Mouse (Mus musculus): ENCODE measurements at regions not wholly inside any gene's neighbourhood (a gene's known extent, or its start where the extent isn't known, plus 50 kb on each side); places are given as distances from the start of the nearest gene placed in this dataset.
A peak's percentile ranks its signal among the peaks of the same experiment; 100 is the strongest.
"Not testable (repeated sequence)": the region's sequence is repeated elsewhere in the genome, so short reads cannot be mapped to it uniquely, and the experiment has no call there.

- peak; percentile 56 for DNase-seq (ENCODE audit: low spot score)
- peak; percentile 42; the same call in 1 of the 2 replicates for ATAC-seq
- WGBS: 31% methylated on average over 1 of the region's 1 CpGs
Measured at GRCm38 (mm10) chr14:16074089-16074488, 175.0 kb upstream of the Ngly1 start.

GRCm38 (mm10) chr14:16079096-16079495 is 170.0 kb upstream of the Ngly1 start:
- no peak for DNase-seq (ENCODE audit: low spot score)
- WGBS: no CpG with 5 or more reads among the region's 1 CpGs
- Histone ChIP-seq H3K4me2 (ENCODE audit: low read length) (no peak overlapping the region), H3K27ac (ENCODE audit: low read depth, low read length) (no peak overlapping the region), H3K9me3 (replicated peaks; ENCODE audit: control insufficient read depth, low read length) (no peaks in the 10 kb centered on the region), H3K9ac (ENCODE audit: low read length) (no peak overlapping the region), H3K36me3 (ENCODE audit: control insufficient read depth, insufficient read depth, low read length) (no peaks in the 10 kb centered on the region), H3K4me1 (ENCODE audit: control insufficient read depth, insufficient read depth, low read length) (no peaks in the 10 kb centered on the region), H3K4me3 (ENCODE audit: low read depth, low read length) (no peak overlapping the region), H3K27me3 (replicated peaks; ENCODE audit: control insufficient read depth, insufficient read depth, low read length) (no peaks in the 10 kb centered on the region)
- ATAC-seq: no peak

More at GRCm38 (mm10) chr14:16074089-16074488, 175.0 kb upstream of the Ngly1 start:
- no peak overlapping the region for H3K4me2 ChIP-seq (ENCODE audit: low read length)
- H3K27ac ChIP-seq (ENCODE audit: low read depth, low read length): no peak overlapping the region
- no peaks in the 10 kb centered on the region for H3K27me3 ChIP-seq (replicated peaks; ENCODE audit: control insufficient read depth, insufficient read depth, low read length)
- no peak overlapping the region for H3K9ac ChIP-seq (ENCODE audit: low read length)
- no peaks in the 10 kb centered on the region for H3K36me3 ChIP-seq (ENCODE audit: control insufficient read depth, insufficient read depth, low read length)
- no peaks in the 10 kb centered on the region for H3K4me1 ChIP-seq (ENCODE audit: control insufficient read depth, insufficient read depth, low read length)
- H3K4me3 ChIP-seq (ENCODE audit: low read depth, low read length): no peak overlapping the region
- H3K9me3 ChIP-seq (replicated peaks; ENCODE audit: control insufficient read depth, low read length): no peaks in the 10 kb centered on the region

- H3K4me3 ChIP-seq (ENCODE audit: low read depth, low read length); H3K4me1 ChIP-seq (ENCODE audit: control insufficient read depth, insufficient read depth, low read length); ATAC-seq; H3K36me3 ChIP-seq (ENCODE audit: control insufficient read depth, insufficient read depth, low read length); H3K4me2 ChIP-seq (ENCODE audit: low read length); H3K9me3 ChIP-seq (replicated peaks; ENCODE audit: control insufficient read depth, low read length); H3K27ac ChIP-seq (ENCODE audit: low read depth, low read length); DNase-seq (ENCODE audit: low spot score); H3K27me3 ChIP-seq (replicated peaks; ENCODE audit: control insufficient read depth, insufficient read depth, low read length); H3K9ac ChIP-seq (ENCODE audit: low read length): not testable (repeated sequence)
Measured at GRCm38 (mm10) chr14:16087231-16087630, 161.8 kb upstream of the Ngly1 start.

GRCm38 (mm10) chr14:16092391-16093132 is 156.5 kb upstream of the Ngly1 start:
- Histone ChIP-seq H3K27me3 (replicated peaks; ENCODE audit: control insufficient read depth, insufficient read depth, low read length) (no peaks in the 10 kb centered on the region), H3K4me3 (ENCODE audit: low read depth, low read length) (no peak overlapping the region), H3K4me2 (ENCODE audit: low read length) (no peak overlapping the region), H3K27ac (ENCODE audit: low read depth, low read length) (no peak overlapping the region), H3K4me1 (ENCODE audit: control insufficient read depth, insufficient read depth, low read length) (no peaks in the 10 kb centered on the region), H3K36me3 (ENCODE audit: control insufficient read depth, insufficient read depth, low read length) (no peaks in the 10 kb centered on the region), H3K9me3 (replicated peaks; ENCODE audit: control insufficient read depth, low read length) (no peaks in the 10 kb centered on the region), H3K9ac (ENCODE audit: low read length) (no peak overlapping the region)
- ATAC-seq: no peak
- 84% methylated on average over 4 of the region's 4 CpGs for WGBS
- no peak for DNase-seq (ENCODE audit: low spot score)

- no peak for DNase-seq (ENCODE audit: low spot score)
Measured at GRCm38 (mm10) chr14:16093133-16093505, 156.0 kb upstream of the Ngly1 start.

GRCm38 (mm10) chr14:16109414-16109813 is 139.7 kb upstream of the Ngly1 start:
- no peak overlapping the region for H3K4me2 ChIP-seq (ENCODE audit: low read length)
- H3K36me3 ChIP-seq (ENCODE audit: control insufficient read depth, insufficient read depth, low read length): no peaks in the 10 kb centered on the region
- no peak overlapping the region for H3K9ac ChIP-seq (ENCODE audit: low read length)
- DNase-seq (ENCODE audit: low spot score): no peak
- H3K27me3 ChIP-seq (replicated peaks; ENCODE audit: control insufficient read depth, insufficient read depth, low read length): no peaks in the 10 kb centered on the region
- no peak for ATAC-seq
- H3K9me3 ChIP-seq (replicated peaks; ENCODE audit: control insufficient read depth, low read length): no peaks in the 10 kb centered on the region
- H3K4me3 ChIP-seq (ENCODE audit: low read depth, low read length): no peak overlapping the region
- H3K4me1 ChIP-seq (ENCODE audit: control insufficient read depth, insufficient read depth, low read length): no peaks in the 10 kb centered on the region
- 96% methylated on average over 1 of the region's 1 CpGs for WGBS
- H3K27ac ChIP-seq (ENCODE audit: low read depth, low read length): no peak overlapping the region

More at GRCm38 (mm10) chr14:16093133-16093505, 156.0 kb upstream of the Ngly1 start:
- Histone ChIP-seq H3K36me3 (ENCODE audit: control insufficient read depth, insufficient read depth, low read length) (no peaks in the 10 kb centered on the region), H3K27ac (ENCODE audit: low read depth, low read length) (no peak overlapping the region), H3K4me2 (ENCODE audit: low read length) (no peak overlapping the region), H3K27me3 (replicated peaks; ENCODE audit: control insufficient read depth, insufficient read depth, low read length) (no peaks in the 10 kb centered on the region), H3K9ac (ENCODE audit: low read length) (no peak overlapping the region), H3K9me3 (replicated peaks; ENCODE audit: control insufficient read depth, low read length) (no peaks in the 10 kb centered on the region), H3K4me3 (ENCODE audit: low read depth, low read length) (no peak overlapping the region), H3K4me1 (ENCODE audit: control insufficient read depth, insufficient read depth, low read length) (no peaks in the 10 kb centered on the region)
- 88% methylated on average over 2 of the region's 2 CpGs for WGBS
- no peak for ATAC-seq

- no peaks in the 10 kb centered on the region for H3K4me1 ChIP-seq (ENCODE audit: control insufficient read depth, insufficient read depth, low read length)
- no peak overlapping the region for H3K4me2 ChIP-seq (ENCODE audit: low read length)
- H3K27ac ChIP-seq (ENCODE audit: low read depth, low read length): no peak overlapping the region
- 88% methylated on average over 3 of the region's 3 CpGs for WGBS
- no peaks in the 10 kb centered on the region for H3K36me3 ChIP-seq (ENCODE audit: control insufficient read depth, insufficient read depth, low read length)
- ATAC-seq: no peak
- DNase-seq (ENCODE audit: low spot score): no peak
- H3K4me3 ChIP-seq (ENCODE audit: low read depth, low read length): no peak overlapping the region
- no peak overlapping the region for H3K9ac ChIP-seq (ENCODE audit: low read length)
- no peaks in the 10 kb centered on the region for H3K27me3 ChIP-seq (replicated peaks; ENCODE audit: control insufficient read depth, insufficient read depth, low read length)
- H3K9me3 ChIP-seq (replicated peaks; ENCODE audit: control insufficient read depth, low read length): no peaks in the 10 kb centered on the region
Measured at GRCm38 (mm10) chr14:16132672-16133071, 116.4 kb upstream of the Ngly1 start.

- H3K27ac ChIP-seq (ENCODE audit: low read depth, low read length): no peak overlapping the region
- WGBS: 74% methylated on average over 3 of the region's 3 CpGs
- ATAC-seq (no peak), DNase-seq (ENCODE audit: low spot score) (no peak)
- H3K4me2 ChIP-seq (ENCODE audit: low read length): no peak overlapping the region
- no peaks in the 10 kb centered on the region for H3K36me3 ChIP-seq (ENCODE audit: control insufficient read depth, insufficient read depth, low read length)
- H3K4me1 ChIP-seq (ENCODE audit: control insufficient read depth, insufficient read depth, low read length): no peaks in the 10 kb centered on the region
- no peaks in the 10 kb centered on the region for H3K9me3 ChIP-seq (replicated peaks; ENCODE audit: control insufficient read depth, low read length)
- no peak overlapping the region for H3K4me3 ChIP-seq (ENCODE audit: low read depth, low read length)
- no peak overlapping the region for H3K9ac ChIP-seq (ENCODE audit: low read length)
- H3K27me3 ChIP-seq (replicated peaks; ENCODE audit: control insufficient read depth, insufficient read depth, low read length): no peaks in the 10 kb centered on the region
Measured at GRCm38 (mm10) chr14:16133410-16133809, 115.7 kb upstream of the Ngly1 start.

GRCm38 (mm10) chr14:16136187-16136586 is 112.9 kb upstream of the Ngly1 start:
- no peaks in the 10 kb centered on the region for H3K9me3 ChIP-seq (replicated peaks; ENCODE audit: control insufficient read depth, low read length)
- H3K9ac ChIP-seq (ENCODE audit: low read length): no peak overlapping the region
- ATAC-seq: no peak
- no peak overlapping the region for H3K4me2 ChIP-seq (ENCODE audit: low read length)
- no peak overlapping the region for H3K4me3 ChIP-seq (ENCODE audit: low read depth, low read length)
- H3K4me1 ChIP-seq (ENCODE audit: control insufficient read depth, insufficient read depth, low read length): no peaks in the 10 kb centered on the region
- 79% methylated on average over 3 of the region's 3 CpGs for WGBS
- H3K27ac ChIP-seq (ENCODE audit: low read depth, low read length): no peak overlapping the region
- H3K36me3 ChIP-seq (ENCODE audit: control insufficient read depth, insufficient read depth, low read length): no peaks in the 10 kb centered on the region
- no peaks in the 10 kb centered on the region for H3K27me3 ChIP-seq (replicated peaks; ENCODE audit: control insufficient read depth, insufficient read depth, low read length)
- DNase-seq (ENCODE audit: low spot score): no peak

Data from forebrain, embryonic 14.5 days (tissue).